Mouse (Mus musculus) adrenal gland, adult 2 months (tissue): Measurements from ENCODE around the gene Gxylt2. TPM values are rescaled to one million over a fixed set of nuclear protein-coding genes. Genes with fewer than 3 reads are reported as not detected.

Source experiments
- DNase-seq: peaks from one replicate; pipeline ENCODE4 v3.0.0; 2021
- polyA plus RNA-seq: library from polyadenylated mRNA; depleted of rRNA; stranded (reverse); fragments of >200 nt; gene quantifications from 2 replicates; pipeline ENCODE4 v1.2.3, GENCODE M21; 2012; rRNA removed
- total RNA-seq, 2 experiments: library from RNA; stranded (reverse); gene quantifications; 2 replicates each; pipeline ENCODE4 v1.2.3; 2021

Gxylt2 gene
- total and polyA plus RNA-seq, 3 experiments: 0.40 to 1.1 (median 0.73) TPM

DNA sequence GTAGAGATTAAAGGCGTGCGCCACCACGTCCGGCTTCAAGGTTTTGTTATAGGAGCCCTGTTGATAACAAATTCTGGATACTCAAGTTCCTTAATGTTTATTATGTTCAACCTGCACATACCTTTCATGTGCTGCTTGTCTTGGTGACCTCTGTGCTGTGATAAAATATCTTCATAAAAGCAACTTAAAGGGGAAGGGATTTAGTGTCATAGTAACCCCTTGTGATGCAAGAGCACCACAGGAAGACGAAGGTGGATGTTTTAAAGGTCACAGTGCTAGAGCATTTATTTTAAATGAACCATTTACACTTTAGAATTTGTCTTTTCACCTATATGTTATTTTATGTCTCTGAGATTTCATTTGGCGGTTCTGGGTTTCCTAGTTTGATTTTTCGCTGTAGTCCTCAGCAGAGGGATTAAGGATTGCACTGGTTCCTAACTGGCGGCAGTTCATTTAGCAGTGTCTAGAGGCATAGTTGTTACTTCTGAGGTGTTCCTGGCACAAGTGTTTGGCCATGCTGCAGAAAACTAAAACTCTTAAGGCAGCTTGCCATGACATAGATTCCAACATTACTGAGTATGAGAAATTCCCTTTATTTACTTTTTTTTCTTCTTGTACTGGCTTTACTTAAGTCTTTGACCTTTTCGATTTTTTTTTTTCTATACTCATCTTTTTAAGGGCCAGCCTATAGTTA, 144.3 kb downstream of the Gxylt2 start:
- no peak for DNase-seq

GRCm38 (mm10) chr6:100850671-100851081, 146.1 kb downstream of the Gxylt2 start:
- DNase-seq: no peak

DNA sequence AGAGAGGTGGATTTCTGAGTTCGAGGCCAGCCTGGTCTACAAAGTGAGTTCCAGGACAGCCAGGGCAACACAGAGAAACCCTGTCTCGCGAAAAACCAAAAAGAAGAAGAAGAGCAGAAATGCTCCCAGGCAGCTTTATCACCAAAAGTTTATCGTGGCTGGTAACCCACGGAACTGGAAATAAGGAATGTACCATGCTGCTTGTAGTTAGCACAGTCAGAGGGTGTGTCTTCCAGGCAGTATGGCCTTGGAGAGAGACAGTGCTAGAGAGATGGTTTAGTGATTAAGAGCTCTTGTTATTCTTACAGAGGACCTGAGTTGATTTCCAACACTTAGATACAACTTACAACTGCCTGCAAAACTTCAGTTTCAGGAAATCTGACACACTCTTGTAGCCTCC, 146.5 kb downstream of the Gxylt2 start:
- no peak for DNase-seq

Other genes with a start within 250 kb of the Gxylt2 start
- gene Shq1, start 33.6 kb upstream of the Gxylt2 start, total RNA-seq: 1 to 10 TPM; 8.5 to 8.6 TPM
- 3.7 and 4.5 TPM in 2 replicates for gene Shq1, start 33.6 kb upstream of the Gxylt2 start, polyA plus RNA-seq
- gene Ppp4r2, start 128.9 kb downstream of the Gxylt2 start, total RNA-seq: 10 to 100 TPM; 71.5 to 89.5 TPM
- gene Ppp4r2, start 128.9 kb downstream of the Gxylt2 start, polyA plus RNA-seq: 6.9 and 8.0 TPM in 2 replicates